Mouse (Mus musculus): ENCODE measurements around the gene Pnn. TPM values are rescaled to one million over a fixed set of nuclear protein-coding genes. Genes with fewer than 3 reads are reported as not detected.

Pnn gene
- polyA plus RNA-seq, 1 experiment, result 81.7 TPM

- Histone ChIP-seq H3K27ac (ENCODE audit: insufficient read depth, low read depth, low read length) (no peak overlapping the region), H3K4me1 (ENCODE audit: control insufficient read depth, insufficient read depth, low read length) (no peaks in the 10 kb centered on the region), H3K4me3 (ENCODE audit: insufficient read depth, low read length) (no peak overlapping the region)
- TF ChIP-seq CTCF (IDR thresholded peaks at IDR 0.05; ENCODE audit: low read depth, low read length) (no peak), POLR2A (IDR thresholded peaks at IDR 0.05; ENCODE audit: borderline replicate concordance, low read depth, low read length) (no peak)
These were observed 38.1 kb downstream of the Pnn start for GRCm38 (mm10) chr12:59104771-59105170.

DNA sequence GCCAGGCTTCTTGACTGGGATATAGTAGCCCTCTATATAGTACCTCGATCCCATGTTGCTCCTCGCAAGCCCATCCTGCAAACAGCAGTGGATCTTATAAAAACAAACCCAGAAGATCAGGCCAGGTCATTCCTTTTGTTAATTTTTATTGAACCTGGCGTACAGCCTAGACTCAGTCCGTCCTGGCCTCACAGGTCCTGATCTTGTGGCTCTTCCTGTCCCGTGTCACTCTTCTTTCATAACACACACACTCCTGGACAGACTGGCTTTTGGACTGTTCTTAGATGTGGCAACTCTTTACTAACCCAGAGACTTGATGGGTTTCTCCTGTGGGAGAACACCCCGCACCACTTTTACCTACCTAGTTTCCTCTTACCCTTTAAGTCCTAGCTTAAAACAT lies 39.2 kb downstream of the Pnn start:
- Histone ChIP-seq H3K4me3 (ENCODE audit: insufficient read depth, low read length) (no peak overlapping the region), H3K4me1 (ENCODE audit: control insufficient read depth, insufficient read depth, low read length) (no peaks in the 10 kb centered on the region), H3K27ac (ENCODE audit: insufficient read depth, low read depth, low read length) (no peak overlapping the region)
- TF ChIP-seq CTCF (IDR thresholded peaks at IDR 0.05; ENCODE audit: low read depth, low read length), result no peak
- TF ChIP-seq POLR2A (IDR thresholded peaks at IDR 0.05; ENCODE audit: borderline replicate concordance, low read depth, low read length), result no peak

DNA sequence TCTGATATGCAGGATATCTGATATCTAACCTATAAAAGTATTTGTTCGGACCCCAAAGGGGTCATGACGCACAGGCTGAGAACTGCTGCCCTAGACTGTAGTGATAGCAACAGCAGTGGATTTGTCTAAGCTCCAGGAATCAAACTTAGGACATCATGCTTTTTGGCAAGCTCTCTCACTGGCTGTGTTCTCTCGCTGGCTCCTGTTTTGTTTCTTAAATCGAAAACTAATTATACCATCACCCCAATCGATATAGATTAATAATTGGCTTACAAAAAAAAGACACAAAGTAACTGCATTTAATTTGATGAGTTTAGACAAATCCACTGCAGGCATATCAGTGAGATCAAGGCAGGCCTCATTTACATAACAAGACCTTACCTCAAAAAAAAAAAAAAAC lies 39.8 kb downstream of the Pnn start:
- H3K4me3 ChIP-seq (ENCODE audit: insufficient read depth, low read length), result no peak overlapping the region

DNA sequence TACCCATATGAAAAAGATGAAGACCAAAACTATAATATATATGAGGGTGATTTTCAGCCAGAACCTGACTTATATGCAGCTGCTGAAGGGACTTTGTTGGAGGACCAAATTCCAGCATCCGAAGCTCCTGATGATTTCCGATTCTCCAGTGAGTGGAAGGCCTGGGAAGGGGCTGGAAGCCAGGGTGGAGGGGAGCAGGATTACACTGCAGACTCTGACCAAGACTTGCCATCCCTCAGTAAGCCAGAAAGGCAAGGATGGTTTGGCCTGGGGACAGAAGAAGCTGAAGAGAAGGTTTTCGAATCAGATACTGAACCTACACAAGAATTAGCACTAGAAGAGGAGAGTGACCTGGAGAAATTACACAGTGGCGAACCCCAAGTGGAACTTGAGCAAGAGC lies 41.2 kb downstream of the Pnn start:
- Histone ChIP-seq H3K4me3 (ENCODE audit: insufficient read depth, low read length) (no peak overlapping the region), H3K4me1 (ENCODE audit: control insufficient read depth, insufficient read depth, low read length) (no peaks in the 10 kb centered on the region), H3K27ac (ENCODE audit: insufficient read depth, low read depth, low read length) (no peak overlapping the region)
- TF ChIP-seq POLR2A (IDR thresholded peaks at IDR 0.05; ENCODE audit: borderline replicate concordance, low read depth, low read length) (no peak), CTCF (IDR thresholded peaks at IDR 0.05; ENCODE audit: low read depth, low read length) (no peak)

More for the DNA sequence above, 39.8 kb downstream of the Pnn start:
- Histone ChIP-seq H3K27ac (ENCODE audit: insufficient read depth, low read depth, low read length) (no peak overlapping the region), H3K4me1 (ENCODE audit: control insufficient read depth, insufficient read depth, low read length) (no peaks in the 10 kb centered on the region)
- TF ChIP-seq CTCF (IDR thresholded peaks at IDR 0.05; ENCODE audit: low read depth, low read length), result no peak
- TF ChIP-seq POLR2A (IDR thresholded peaks at IDR 0.05; ENCODE audit: borderline replicate concordance, low read depth, low read length), result no peak

- no peak overlapping the region for H3K4me3 ChIP-seq (ENCODE audit: insufficient read depth, low read length)
- H3K4me1 ChIP-seq (ENCODE audit: control insufficient read depth, insufficient read depth, low read length), result no peaks in the 10 kb centered on the region
- no peak for TF ChIP-seq CTCF (IDR thresholded peaks at IDR 0.05; ENCODE audit: low read depth, low read length)
- TF ChIP-seq POLR2A (IDR thresholded peaks at IDR 0.05; ENCODE audit: borderline replicate concordance, low read depth, low read length), result no peak
- H3K27ac ChIP-seq (ENCODE audit: insufficient read depth, low read depth, low read length), result no peak overlapping the region
These were observed 50.5 kb downstream of the Pnn start for GRCm38 (mm10) chr12:59117184-59117583.

Other genes with a start within 250 kb of the Pnn start
- gene Sec23a, start 54.9 kb upstream of the Pnn start, polyA plus RNA-seq (2012; ENCODE audit: insufficient read depth, insufficient read length, missing spikeins), result 13.0 and 15.5 TPM in 2 replicates
- 6.3 and 6.9 TPM in 2 replicates for gene Gemin2, start 53.5 kb upstream of the Pnn start, polyA plus RNA-seq (2012; ENCODE audit: insufficient read depth, insufficient read length, missing spikeins)
- gene Trappc6b, start 5.4 kb upstream of the Pnn start, polyA plus RNA-seq (2012; ENCODE audit: insufficient read depth, insufficient read length, missing spikeins), result 88.0 and 90.6 TPM in 2 replicates
- 154 and 168 TPM in 2 replicates for gene Mia2, start 28.9 kb downstream of the Pnn start, polyA plus RNA-seq (2012; ENCODE audit: insufficient read depth, insufficient read length, missing spikeins)
- gene Fbxo33, start 152.8 kb downstream of the Pnn start, polyA plus RNA-seq (2012; ENCODE audit: insufficient read depth, insufficient read length, missing spikeins), result 46.0 and 50.9 TPM in 2 replicates

All from bone marrow macrophage, adult 2 months (primary cell).